Mouse (Mus musculus): ENCODE data around the gene Usf1. TPM values are rescaled to one million over a fixed set of nuclear protein-coding genes. Genes with fewer than 3 reads are reported as not detected.

Gene Usf1
- polyA plus RNA-seq, 1 experiment from 2014 or later = 101 TPM

DNA sequence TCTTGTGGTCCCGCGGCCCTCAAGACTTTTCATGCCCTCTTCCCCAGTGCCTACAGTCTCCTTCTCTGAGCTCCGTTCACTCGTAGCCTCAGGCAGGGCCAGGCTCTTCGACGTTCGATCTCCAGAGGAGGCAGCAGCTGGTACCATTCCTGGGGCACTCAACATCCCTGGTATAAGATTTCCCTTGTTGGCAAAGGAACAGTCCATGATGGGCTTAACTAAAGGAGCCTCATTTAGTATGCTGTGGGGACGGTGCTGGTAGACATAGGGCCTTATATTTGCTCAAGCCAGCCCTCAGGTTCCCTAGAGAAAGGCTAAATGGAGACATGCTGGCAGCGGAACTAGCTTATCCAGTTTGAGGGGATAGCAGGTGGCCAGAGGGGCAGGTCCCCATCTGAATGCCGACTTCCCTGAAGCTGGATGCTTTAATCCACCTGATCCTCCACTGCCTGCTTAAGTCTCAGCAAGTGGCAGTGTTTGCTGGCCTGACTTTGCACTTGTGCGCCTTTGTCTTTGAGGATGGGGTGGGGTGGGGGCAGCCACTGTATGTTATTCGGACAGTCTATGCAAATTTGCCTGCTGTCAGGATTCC, 8.3 kb downstream of the Usf1 start:
- peaks cover 13% of the 10 kb centered on the region for H3K36me3 ChIP-seq (replicated peaks; ENCODE audit: control insufficient read depth, insufficient read depth, low read depth, low read length)
- 0 out of 2 replicates have a peak, but pooled peaks have one; percentile 12 for ATAC-seq (replicated peaks; ENCODE audit: insufficient number of reproducible peaks, low FRiP score, low TSS enrichment, low read depth)

DNA sequence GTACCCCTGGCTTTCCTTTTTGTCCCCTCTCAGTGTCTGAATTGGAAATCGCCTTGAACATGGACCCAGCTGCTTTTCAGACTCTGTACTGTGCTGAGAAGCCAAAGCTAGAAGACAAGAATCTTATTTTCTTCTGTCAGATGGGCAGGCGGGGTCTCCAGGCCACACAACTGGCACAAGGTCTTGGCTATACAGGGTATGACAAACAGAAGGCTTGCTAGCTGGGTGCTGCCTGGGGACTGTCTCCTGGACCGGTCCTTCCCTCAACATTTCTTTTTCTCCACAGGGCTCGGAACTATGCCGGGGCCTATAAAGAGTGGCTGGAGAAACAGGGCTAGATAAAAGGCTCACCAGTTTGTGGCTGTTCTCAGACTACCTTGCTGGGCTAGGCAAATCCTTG, 8.8 kb downstream of the Usf1 start:
- Histone ChIP-seq H3K4me2 (ENCODE audit: low read depth, low read length) (no peak overlapping the region), H3K27me3 (ENCODE audit: control insufficient read depth, insufficient read depth, low read length) (no peaks in the 10 kb centered on the region), H3K4me3 (ENCODE audit: low read depth, low read length) (no peak overlapping the region), H3K9me3 (replicated peaks; ENCODE audit: control insufficient read depth, low read length) (no peaks in the 10 kb centered on the region), H3K4me1 (ENCODE audit: control insufficient read depth, insufficient read depth, low read length) (no peaks in the 10 kb centered on the region), H3K9ac (replicated peaks; ENCODE audit: low read length) (no peak overlapping the region), H3K27ac (replicated peaks; ENCODE audit: low read depth, low read length) (no peak overlapping the region), H3K36me3 (replicated peaks; ENCODE audit: control insufficient read depth, insufficient read depth, low read depth, low read length) (peaks cover 13% of the 10 kb centered on the region)
- ATAC-seq (replicated peaks; ENCODE audit: insufficient number of reproducible peaks, low FRiP score, low TSS enrichment, low read depth) (no peak), DNase-seq (ENCODE audit: low spot score) (no peak)
- WGBS = 83% methylated on average over 5 of the region's 5 CpGs

More for the DNA sequence above, 8.3 kb downstream of the Usf1 start:
- Histone ChIP-seq H3K4me1 (ENCODE audit: control insufficient read depth, insufficient read depth, low read length) (no peaks in the 10 kb centered on the region), H3K4me2 (ENCODE audit: low read depth, low read length) (no peak overlapping the region), H3K9ac (replicated peaks; ENCODE audit: low read length) (no peak overlapping the region), H3K4me3 (ENCODE audit: low read depth, low read length) (no peak overlapping the region), H3K9me3 (replicated peaks; ENCODE audit: control insufficient read depth, low read length) (no peaks in the 10 kb centered on the region), H3K27me3 (ENCODE audit: control insufficient read depth, insufficient read depth, low read length) (no peaks in the 10 kb centered on the region), H3K27ac (replicated peaks; ENCODE audit: low read depth, low read length) (no peak overlapping the region)
- no peak for DNase-seq (ENCODE audit: low spot score)
- 55% methylated on average over 12 of the region's 12 CpGs for WGBS

DNA sequence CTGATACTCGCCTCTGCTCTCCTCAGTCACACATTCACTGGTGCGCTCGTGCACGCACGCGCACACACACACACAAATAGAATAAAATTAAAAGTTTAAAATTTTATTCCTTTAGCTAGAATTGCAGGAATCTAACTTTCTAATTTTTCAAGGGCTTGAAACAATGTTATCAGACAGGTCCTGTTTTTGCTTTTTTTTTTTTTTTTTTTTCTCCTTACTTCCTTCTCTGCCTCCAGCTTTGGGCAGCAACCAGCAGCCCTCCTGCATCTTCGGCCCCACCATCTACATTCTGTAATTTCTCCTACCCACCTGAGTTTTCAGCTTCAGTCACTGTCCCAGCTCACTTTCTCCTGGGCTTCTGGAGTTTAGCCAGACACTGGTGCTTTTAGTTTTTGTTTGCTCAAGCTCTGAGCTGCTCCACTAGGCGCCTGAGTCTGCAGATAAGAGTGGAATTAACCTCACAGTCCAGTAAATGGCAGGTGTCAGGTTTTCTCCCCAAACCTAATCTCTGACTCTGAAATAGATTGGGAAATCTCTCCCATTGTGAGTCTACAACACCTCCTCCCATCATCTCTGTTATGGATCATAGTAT, 11.5 kb downstream of the Usf1 start:
- no peaks in the 10 kb centered on the region for H3K27me3 ChIP-seq (ENCODE audit: control insufficient read depth, insufficient read depth, low read length)
- no peak for DNase-seq (ENCODE audit: low spot score)
- no peak overlapping the region for H3K4me3 ChIP-seq (ENCODE audit: low read depth, low read length)
- H3K36me3 ChIP-seq (replicated peaks; ENCODE audit: control insufficient read depth, insufficient read depth, low read depth, low read length) = peaks cover 8% of the 10 kb centered on the region
- H3K4me2 ChIP-seq (ENCODE audit: low read depth, low read length) = no peak overlapping the region
- H3K9me3 ChIP-seq (replicated peaks; ENCODE audit: control insufficient read depth, low read length) = no peaks in the 10 kb centered on the region
- 90% methylated on average over 8 of the region's 8 CpGs for WGBS
- H3K4me1 ChIP-seq (ENCODE audit: control insufficient read depth, insufficient read depth, low read length) = no peaks in the 10 kb centered on the region
- ATAC-seq (replicated peaks; ENCODE audit: insufficient number of reproducible peaks, low FRiP score, low TSS enrichment, low read depth) = no peak
- no peak overlapping the region for H3K27ac ChIP-seq (replicated peaks; ENCODE audit: low read depth, low read length)
- H3K9ac ChIP-seq (replicated peaks; ENCODE audit: low read length) = no peak overlapping the region

DNA sequence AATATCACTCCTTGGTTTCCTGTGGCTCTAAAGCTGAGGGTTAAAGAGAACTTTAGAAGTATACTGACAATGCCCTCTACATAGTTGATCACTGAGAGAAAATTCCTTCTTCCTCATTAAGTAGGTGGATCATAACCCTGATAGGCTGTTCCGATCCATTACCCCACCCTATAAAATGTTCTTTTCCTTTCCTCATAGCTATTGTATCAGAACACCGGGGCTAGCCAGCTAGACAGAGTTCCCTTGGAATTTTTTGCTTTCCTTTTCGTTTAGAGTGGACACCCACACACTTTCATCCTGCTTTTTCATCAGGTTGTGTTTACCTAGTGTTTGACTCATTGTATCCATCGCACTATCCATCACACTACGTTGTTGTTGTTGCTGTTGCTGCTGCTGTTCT, 13.5 kb downstream of the Usf1 start:
- H3K4me1 ChIP-seq (ENCODE audit: control insufficient read depth, insufficient read depth, low read length) = no peaks in the 10 kb centered on the region
- ATAC-seq (replicated peaks; ENCODE audit: insufficient number of reproducible peaks, low FRiP score, low TSS enrichment, low read depth) = no peak
- no peaks in the 10 kb centered on the region for H3K36me3 ChIP-seq (replicated peaks; ENCODE audit: control insufficient read depth, insufficient read depth, low read depth, low read length)
- no peak for DNase-seq (ENCODE audit: low spot score)
- no peak overlapping the region for H3K27ac ChIP-seq (replicated peaks; ENCODE audit: low read depth, low read length)
- WGBS = 77% methylated on average over 5 of the region's 5 CpGs
- no peak overlapping the region for H3K9ac ChIP-seq (replicated peaks; ENCODE audit: low read length)
- no peak overlapping the region for H3K4me2 ChIP-seq (ENCODE audit: low read depth, low read length)
- no peaks in the 10 kb centered on the region for H3K9me3 ChIP-seq (replicated peaks; ENCODE audit: control insufficient read depth, low read length)
- no peak overlapping the region for H3K4me3 ChIP-seq (ENCODE audit: low read depth, low read length)
- no peaks in the 10 kb centered on the region for H3K27me3 ChIP-seq (ENCODE audit: control insufficient read depth, insufficient read depth, low read length)

DNA sequence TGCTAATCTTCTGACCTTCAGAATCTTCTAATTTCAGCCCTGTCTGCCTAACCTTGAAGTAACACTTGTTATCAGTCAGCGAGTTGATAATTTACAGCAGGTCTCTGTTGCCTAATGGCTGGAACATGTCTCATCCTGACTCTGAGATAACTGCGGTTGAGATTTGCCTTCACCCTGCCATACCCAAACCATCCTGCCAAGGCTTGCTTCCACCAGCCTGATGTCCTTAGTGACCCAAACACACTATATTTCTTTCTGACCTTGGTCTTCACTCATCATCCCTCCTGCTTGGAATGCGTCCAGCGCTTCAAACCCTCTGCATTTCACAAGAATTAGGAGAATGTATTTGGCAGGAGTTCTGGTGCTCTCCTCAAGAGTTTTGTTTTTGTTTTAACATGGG, 14.0 kb downstream of the Usf1 start:
- WGBS = 82% methylated on average over 4 of the region's 4 CpGs
- H3K4me3 ChIP-seq (ENCODE audit: low read depth, low read length) = no peak overlapping the region
- DNase-seq (ENCODE audit: low spot score) = no peak
- H3K27me3 ChIP-seq (ENCODE audit: control insufficient read depth, insufficient read depth, low read length) = no peaks in the 10 kb centered on the region
- no peaks in the 10 kb centered on the region for H3K4me1 ChIP-seq (ENCODE audit: control insufficient read depth, insufficient read depth, low read length)
- H3K9me3 ChIP-seq (replicated peaks; ENCODE audit: control insufficient read depth, low read length) = no peaks in the 10 kb centered on the region
- no peak overlapping the region for H3K4me2 ChIP-seq (ENCODE audit: low read depth, low read length)
- ATAC-seq (replicated peaks; ENCODE audit: insufficient number of reproducible peaks, low FRiP score, low TSS enrichment, low read depth) = no peak
- H3K9ac ChIP-seq (replicated peaks; ENCODE audit: low read length) = no peak overlapping the region
- no peak overlapping the region for H3K27ac ChIP-seq (replicated peaks; ENCODE audit: low read depth, low read length)
- no peaks in the 10 kb centered on the region for H3K36me3 ChIP-seq (replicated peaks; ENCODE audit: control insufficient read depth, insufficient read depth, low read depth, low read length)

DNA sequence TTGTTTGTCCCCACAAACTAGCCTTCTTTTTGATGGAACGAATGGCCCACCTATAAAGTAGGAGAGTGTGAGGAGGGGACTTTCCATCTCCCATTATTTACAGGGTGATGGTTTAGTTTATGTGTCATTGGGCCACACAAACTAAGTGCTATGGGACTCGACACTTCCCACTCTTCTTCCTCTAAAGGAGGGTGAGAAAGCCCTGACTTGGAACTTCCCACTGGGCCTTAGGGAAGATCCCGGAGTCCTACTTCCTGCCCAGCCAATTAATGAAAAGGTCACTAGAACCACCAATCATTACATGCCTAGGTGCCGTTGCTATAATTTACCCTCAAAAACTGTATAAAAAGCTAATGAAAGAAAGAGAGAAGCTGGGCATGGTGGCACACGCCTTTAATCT, 21.0 kb downstream of the Usf1 start:
- Histone ChIP-seq H3K36me3 (replicated peaks; ENCODE audit: control insufficient read depth, insufficient read depth, low read depth, low read length) (no peaks in the 10 kb centered on the region), H3K9me3 (replicated peaks; ENCODE audit: control insufficient read depth, low read length) (no peaks in the 10 kb centered on the region), H3K4me1 (ENCODE audit: control insufficient read depth, insufficient read depth, low read length) (no peaks in the 10 kb centered on the region), H3K4me3 (ENCODE audit: low read depth, low read length) (no peak overlapping the region), H3K27me3 (ENCODE audit: control insufficient read depth, insufficient read depth, low read length) (no peaks in the 10 kb centered on the region; the same call in 1 of the 2 replicates), H3K27ac (replicated peaks; ENCODE audit: low read depth, low read length) (no peak overlapping the region), H3K9ac (replicated peaks; ENCODE audit: low read length) (no peak overlapping the region), H3K4me2 (ENCODE audit: low read depth, low read length) (no peak overlapping the region)
- DNase-seq (ENCODE audit: low spot score) = no peak
- WGBS = 83% methylated on average over 5 of the region's 5 CpGs
- no peak for ATAC-seq (replicated peaks; ENCODE audit: insufficient number of reproducible peaks, low FRiP score, low TSS enrichment, low read depth)

DNA sequence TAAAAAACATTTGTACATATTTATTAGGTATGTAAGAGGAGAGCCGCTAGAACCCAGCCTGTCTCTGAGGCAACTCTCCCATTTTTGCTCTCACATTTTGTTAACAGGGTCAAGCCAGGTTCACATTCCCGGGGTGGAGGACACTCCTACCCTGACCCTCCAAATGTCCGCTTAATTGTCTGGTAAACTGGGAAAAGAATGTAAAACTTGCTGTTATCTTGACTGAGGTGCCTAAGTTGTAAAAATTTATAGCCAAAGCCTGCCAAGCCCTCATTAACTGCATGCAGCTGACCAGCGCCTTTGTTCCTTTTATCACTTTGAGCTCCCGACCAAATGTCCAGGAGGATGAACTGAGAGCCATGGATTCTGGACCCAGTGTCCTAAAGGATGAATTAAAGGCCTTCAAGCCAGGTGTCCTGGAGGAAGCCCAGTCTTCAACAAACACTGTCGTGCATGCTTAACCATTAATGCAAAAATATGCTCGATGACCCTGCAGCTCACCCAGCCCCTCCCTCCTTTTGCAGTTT, 24.2 kb downstream of the Usf1 start:
- ATAC-seq (replicated peaks; ENCODE audit: insufficient number of reproducible peaks, low FRiP score, low TSS enrichment, low read depth) = no peak
- H3K27me3 ChIP-seq (ENCODE audit: control insufficient read depth, insufficient read depth, low read length) = peaks cover 2% of the 10 kb centered on the region; the same call in 1 of the 2 replicates
- no peak overlapping the region for H3K4me2 ChIP-seq (ENCODE audit: low read depth, low read length)
- H3K27ac ChIP-seq (replicated peaks; ENCODE audit: low read depth, low read length) = no peak overlapping the region
- no peaks in the 10 kb centered on the region for H3K36me3 ChIP-seq (replicated peaks; ENCODE audit: control insufficient read depth, insufficient read depth, low read depth, low read length)
- no peak overlapping the region for H3K9ac ChIP-seq (replicated peaks; ENCODE audit: low read length)
- H3K9me3 ChIP-seq (replicated peaks; ENCODE audit: control insufficient read depth, low read length) = no peaks in the 10 kb centered on the region
- 67% methylated on average over 7 of the region's 7 CpGs for WGBS
- no peak overlapping the region for H3K4me3 ChIP-seq (ENCODE audit: low read depth, low read length)
- DNase-seq (ENCODE audit: low spot score) = no peak
- no peaks in the 10 kb centered on the region for H3K4me1 ChIP-seq (ENCODE audit: control insufficient read depth, insufficient read depth, low read length)

DNA sequence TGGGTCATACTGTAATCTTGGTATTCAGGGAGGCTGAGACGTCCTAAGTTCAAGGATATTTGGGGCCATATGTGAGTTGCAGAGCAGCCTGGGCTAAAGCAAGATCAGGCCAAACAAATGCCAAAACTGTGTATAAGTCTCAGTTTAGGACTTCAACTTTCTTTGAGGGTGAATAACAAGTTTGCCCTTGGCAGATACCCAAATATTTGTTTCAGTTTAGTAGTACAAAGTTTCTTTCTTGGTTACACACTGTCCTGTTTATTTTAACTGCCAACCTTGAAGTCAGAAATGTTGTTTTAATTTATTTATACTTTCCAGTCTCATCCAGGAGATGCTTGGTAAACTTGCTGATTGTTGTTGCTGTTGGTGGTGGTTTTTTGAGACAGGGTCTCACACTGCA, 24.9 kb downstream of the Usf1 start:
- WGBS = 69% methylated on average over 1 of the region's 1 CpGs
- Histone ChIP-seq H3K9me3 (replicated peaks; ENCODE audit: control insufficient read depth, low read length) (no peaks in the 10 kb centered on the region), H3K36me3 (replicated peaks; ENCODE audit: control insufficient read depth, insufficient read depth, low read depth, low read length) (no peaks in the 10 kb centered on the region), H3K27ac (replicated peaks; ENCODE audit: low read depth, low read length) (no peak overlapping the region), H3K4me3 (ENCODE audit: low read depth, low read length) (no peak overlapping the region), H3K9ac (replicated peaks; ENCODE audit: low read length) (no peak overlapping the region), H3K27me3 (ENCODE audit: control insufficient read depth, insufficient read depth, low read length) (peaks cover 2% of the 10 kb centered on the region; the same call in 1 of the 2 replicates), H3K4me2 (ENCODE audit: low read depth, low read length) (no peak overlapping the region), H3K4me1 (ENCODE audit: control insufficient read depth, insufficient read depth, low read length) (no peaks in the 10 kb centered on the region)
- DNase-seq (ENCODE audit: low spot score) (no peak), ATAC-seq (replicated peaks; ENCODE audit: insufficient number of reproducible peaks, low FRiP score, low TSS enrichment, low read depth) (no peak)
